Mouse (Mus musculus): ENCODE results near the gene Fhod1. TPM values are rescaled to one million over a fixed set of nuclear protein-coding genes. Genes with fewer than 3 reads are reported as not detected.

Fhod1 gene
- polyA plus RNA-seq, 1 experiment: not detected

DNA sequence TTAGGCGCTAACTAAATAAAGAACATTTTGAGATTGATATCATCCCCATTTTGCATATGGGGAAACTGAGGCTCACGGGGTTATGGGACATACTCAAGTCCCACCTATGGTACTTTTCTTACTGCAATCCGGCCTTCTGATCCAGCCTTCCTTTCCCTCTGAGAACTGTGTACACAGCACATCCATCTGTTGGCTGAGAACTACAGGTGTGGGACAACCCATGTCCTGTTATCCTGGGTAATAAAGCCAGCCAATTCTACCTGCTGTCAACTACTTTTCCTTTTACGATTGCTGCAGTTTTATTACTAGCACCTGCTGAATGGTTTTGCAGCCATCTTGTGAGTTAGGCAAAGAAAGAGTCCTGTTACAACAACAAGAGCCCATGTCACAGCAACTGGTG lies 6.8 kb upstream of the Fhod1 start:
- TF ChIP-seq POLR2A (IDR thresholded peaks at IDR 0.05; ENCODE audit: insufficient read depth, low read depth, low read length) (no peak), CTCF (IDR thresholded peaks at IDR 0.05; ENCODE audit: insufficient read depth, low read depth, low read length) (no peak)

DNA sequence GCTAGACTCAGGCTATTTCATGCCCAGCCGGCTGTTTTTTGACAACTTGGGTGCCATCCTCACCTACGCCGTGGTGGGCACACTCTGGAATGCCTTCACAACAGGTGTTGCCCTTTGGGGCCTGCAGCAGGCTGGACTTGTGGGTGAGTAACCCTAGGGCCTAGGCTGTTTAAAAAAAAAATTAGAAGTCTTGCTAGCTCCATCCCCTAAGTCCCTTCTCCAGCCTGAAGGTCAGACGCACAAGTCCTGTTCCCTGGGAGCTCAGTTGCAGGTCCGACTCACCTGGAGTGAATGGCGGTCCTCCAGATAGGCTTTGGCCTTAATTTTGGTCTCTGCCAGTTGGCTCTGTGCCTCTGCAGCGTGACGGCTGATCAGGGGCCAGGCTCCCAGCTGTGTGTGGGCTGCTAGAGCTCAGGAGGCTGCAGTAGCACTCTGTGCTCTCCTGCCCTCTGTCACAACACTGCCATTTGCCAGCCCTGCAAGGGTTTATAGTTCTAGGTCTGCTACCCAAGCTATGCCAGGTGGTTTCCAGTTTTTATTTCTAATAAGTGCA lies 5.9 kb upstream of the Fhod1 start:
- no peak for TF ChIP-seq CTCF (IDR thresholded peaks at IDR 0.05; ENCODE audit: insufficient read depth, low read depth, low read length)
- no peak for TF ChIP-seq POLR2A (IDR thresholded peaks at IDR 0.05; ENCODE audit: insufficient read depth, low read depth, low read length)
- no peak overlapping the region for H3K4me3 ChIP-seq (ENCODE audit: insufficient read depth, low read depth, low read length)
- no peak overlapping the region for H3K27ac ChIP-seq (ENCODE audit: insufficient read depth, low read depth, low read length)
- peaks cover 19% of the 10 kb centered on the region for H3K4me1 ChIP-seq (ENCODE audit: control insufficient read depth, insufficient read depth, low read length)
- 66% methylated on average over 8 of the region's 8 CpGs for WGBS

More for the DNA sequence above, 6.8 kb upstream of the Fhod1 start:
- Histone ChIP-seq H3K4me1 (ENCODE audit: control insufficient read depth, insufficient read depth, low read length) (peaks cover 14% of the 10 kb centered on the region), H3K4me3 (ENCODE audit: insufficient read depth, low read depth, low read length) (no peak overlapping the region), H3K27ac (ENCODE audit: insufficient read depth, low read depth, low read length) (no peak overlapping the region)
- 96% methylated on average over 4 of the region's 4 CpGs for WGBS

DNA sequence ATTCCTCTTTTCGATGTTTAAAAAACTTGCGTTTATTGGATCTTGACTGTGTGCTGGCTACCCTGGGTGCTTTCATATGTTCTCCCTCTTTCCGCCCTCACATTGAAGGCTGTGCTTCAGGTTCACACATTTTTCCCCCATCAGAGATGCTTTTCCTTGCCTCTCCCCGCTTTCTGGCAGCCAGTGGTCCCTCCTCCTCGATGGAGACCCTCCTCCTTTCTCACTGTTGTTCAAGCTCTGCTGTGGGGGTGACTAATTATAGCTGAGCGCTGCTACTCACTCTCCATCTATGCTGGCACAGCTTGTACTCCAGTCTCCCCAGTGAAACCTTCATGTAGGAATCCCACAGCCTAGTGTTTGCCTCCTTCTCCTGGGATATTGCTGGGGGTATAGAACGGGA lies 2.4 kb upstream of the Fhod1 start:
- Histone ChIP-seq H3K4me1 (ENCODE audit: control insufficient read depth, insufficient read depth, low read length) (peaks cover 39% of the 10 kb centered on the region), H3K4me3 (ENCODE audit: insufficient read depth, low read depth, low read length) (peak overlapping the region; percentile 21), H3K27ac (ENCODE audit: insufficient read depth, low read depth, low read length) (no peak overlapping the region)
- TF ChIP-seq CTCF (IDR thresholded peaks at IDR 0.05; ENCODE audit: insufficient read depth, low read depth, low read length): no peak
- no peak for TF ChIP-seq POLR2A (IDR thresholded peaks at IDR 0.05; ENCODE audit: insufficient read depth, low read depth, low read length)
- WGBS: 23% methylated on average over 7 of the region's 7 CpGs

DNA sequence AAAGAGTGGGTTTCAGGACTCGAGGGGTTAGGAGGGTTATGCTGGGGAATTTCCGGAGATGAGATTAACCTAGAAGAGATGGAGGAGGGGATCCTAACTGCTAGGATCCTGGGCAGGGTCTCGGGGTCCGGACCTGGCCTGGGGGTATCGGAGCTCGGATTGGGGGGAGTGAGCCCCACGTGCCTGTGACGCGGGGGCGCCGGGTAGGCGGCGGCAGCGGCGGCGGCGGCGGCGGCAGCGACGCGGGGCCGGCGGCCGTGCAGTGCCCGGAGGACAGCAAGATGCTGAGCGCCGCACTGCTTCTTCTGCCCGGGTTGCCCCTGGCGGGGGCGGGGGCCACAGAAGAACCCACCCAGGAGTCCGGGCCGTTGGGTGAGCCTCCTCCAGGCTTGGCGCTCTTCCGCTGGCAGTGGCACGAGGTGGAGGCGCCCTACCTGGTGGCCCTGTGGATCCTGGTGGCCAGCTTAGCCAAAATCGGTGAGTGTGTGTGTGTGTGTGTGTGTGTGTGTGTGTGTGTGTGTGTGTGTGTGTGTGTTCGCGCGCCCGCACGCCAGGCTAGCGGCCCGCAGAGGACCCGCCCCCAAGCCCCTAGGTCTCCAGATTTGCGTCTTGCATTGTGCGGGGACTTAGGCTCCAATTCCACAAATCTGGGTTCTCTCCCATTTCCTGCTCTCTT lies 1.5 kb upstream of the Fhod1 start:
- peak overlapping the region; percentile 81 for H3K4me3 ChIP-seq (ENCODE audit: insufficient read depth, low read depth, low read length)
- H3K4me1 ChIP-seq (ENCODE audit: control insufficient read depth, insufficient read depth, low read length): peaks cover 41% of the 10 kb centered on the region
- 1% methylated on average over 45 of the region's 48 CpGs for WGBS
- TF ChIP-seq CTCF (IDR thresholded peaks at IDR 0.05; ENCODE audit: insufficient read depth, low read depth, low read length) (no peak), POLR2A (IDR thresholded peaks at IDR 0.05; ENCODE audit: insufficient read depth, low read depth, low read length) (no peak)
- H3K27ac ChIP-seq (ENCODE audit: insufficient read depth, low read depth, low read length): no peak overlapping the region

DNA sequence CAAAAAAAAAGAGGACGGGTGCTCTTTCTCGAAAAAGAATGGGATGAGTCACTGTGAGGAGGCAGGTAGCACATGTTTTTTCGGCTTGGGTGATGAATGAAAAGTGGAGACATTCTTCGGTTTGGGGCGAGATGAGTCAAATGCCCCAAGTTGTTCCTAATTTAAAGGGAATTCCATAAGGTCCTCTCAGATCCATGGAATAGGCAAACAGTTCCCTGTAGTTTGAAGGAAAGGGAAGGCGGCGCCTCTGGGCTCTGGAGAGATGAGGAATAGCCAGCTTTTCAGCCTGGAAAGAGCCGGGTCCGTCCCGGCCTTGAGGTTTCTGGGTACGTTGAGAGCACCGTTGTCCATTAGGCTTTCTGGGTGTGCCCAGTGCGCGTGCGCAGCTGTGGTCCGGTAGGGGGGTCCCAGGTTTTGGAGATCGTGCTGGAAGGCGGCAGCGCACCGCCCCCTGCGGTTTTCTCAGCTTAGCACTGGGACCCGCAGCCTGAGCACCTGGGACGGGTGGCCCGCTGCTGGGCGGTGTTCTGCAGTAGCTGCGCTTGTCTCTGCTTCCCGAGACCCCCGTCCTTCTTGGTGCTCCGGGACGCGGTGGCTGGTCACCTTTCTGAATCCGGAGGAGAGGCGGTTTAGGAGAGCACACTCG lies 820 bp upstream of the Fhod1 start, which contains the start of gene Slc9a5:
Gene Slc9a5, plus strand, starts transcription at position 394 of the 646 bp plus-strand sequence.
- WGBS: under 1% methylated on average over 34 of the region's 34 CpGs
- Histone ChIP-seq H3K4me3 (ENCODE audit: insufficient read depth, low read depth, low read length) (peak within 1 kb of the TSS; percentile 81), H3K4me1 (ENCODE audit: control insufficient read depth, insufficient read depth, low read length) (peaks cover 39% of the 10 kb centered on the region), H3K27ac (ENCODE audit: insufficient read depth, low read depth, low read length) (no peak within 1 kb of the TSS)
- TF ChIP-seq POLR2A (IDR thresholded peaks at IDR 0.05; ENCODE audit: insufficient read depth, low read depth, low read length) (no peak), CTCF (IDR thresholded peaks at IDR 0.05; ENCODE audit: insufficient read depth, low read depth, low read length) (no peak)

DNA sequence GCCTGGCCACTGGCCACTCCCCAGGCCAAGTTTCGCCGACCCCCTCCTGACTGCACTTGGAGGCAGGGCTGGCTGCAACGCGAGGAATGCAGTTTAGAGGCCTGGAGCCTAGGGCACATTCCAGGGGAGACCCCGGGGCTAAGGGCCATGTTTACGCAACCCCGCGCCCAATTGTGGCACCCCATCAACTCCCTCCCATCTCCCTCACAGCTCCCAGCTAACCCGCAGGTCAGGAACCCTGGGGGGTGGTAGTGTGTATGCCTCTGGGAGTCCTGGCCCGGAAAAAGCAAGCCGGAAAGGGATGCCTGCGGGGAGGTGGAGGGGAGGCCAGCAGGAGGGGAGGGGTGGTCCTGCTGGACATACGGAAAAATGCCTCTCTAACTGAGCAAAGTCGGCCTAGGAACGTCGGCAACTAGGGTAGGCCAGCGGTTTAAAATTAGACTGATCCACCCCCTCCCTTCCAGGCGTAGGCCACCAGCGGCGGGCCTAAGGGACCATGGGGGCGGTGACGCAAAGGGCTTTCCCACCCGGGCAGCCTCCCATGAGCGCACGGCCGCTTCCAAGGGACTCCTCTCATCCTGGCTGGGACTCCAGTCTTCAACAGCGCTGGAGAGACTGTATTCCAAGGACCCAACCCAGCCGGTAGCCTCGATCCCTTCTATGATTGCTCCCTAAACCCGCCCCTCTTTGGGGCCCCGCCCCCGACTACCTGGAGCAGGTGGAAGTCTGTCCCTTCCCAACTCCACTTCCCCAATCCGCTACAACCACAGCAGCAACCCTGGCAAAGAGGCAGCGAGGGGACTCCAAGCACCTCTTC lies 934 bp downstream of the Fhod1 start:
- TF ChIP-seq CTCF (IDR thresholded peaks at IDR 0.05; ENCODE audit: insufficient read depth, low read depth, low read length): no peak
- no peak for TF ChIP-seq POLR2A (IDR thresholded peaks at IDR 0.05; ENCODE audit: insufficient read depth, low read depth, low read length)
- Histone ChIP-seq H3K27ac (ENCODE audit: insufficient read depth, low read depth, low read length) (no peak overlapping the region), H3K4me3 (ENCODE audit: insufficient read depth, low read depth, low read length) (peak overlapping the region; percentile 81), H3K4me1 (ENCODE audit: control insufficient read depth, insufficient read depth, low read length) (peaks cover 34% of the 10 kb centered on the region)
- 14% methylated on average over 34 of the region's 34 CpGs for WGBS

DNA sequence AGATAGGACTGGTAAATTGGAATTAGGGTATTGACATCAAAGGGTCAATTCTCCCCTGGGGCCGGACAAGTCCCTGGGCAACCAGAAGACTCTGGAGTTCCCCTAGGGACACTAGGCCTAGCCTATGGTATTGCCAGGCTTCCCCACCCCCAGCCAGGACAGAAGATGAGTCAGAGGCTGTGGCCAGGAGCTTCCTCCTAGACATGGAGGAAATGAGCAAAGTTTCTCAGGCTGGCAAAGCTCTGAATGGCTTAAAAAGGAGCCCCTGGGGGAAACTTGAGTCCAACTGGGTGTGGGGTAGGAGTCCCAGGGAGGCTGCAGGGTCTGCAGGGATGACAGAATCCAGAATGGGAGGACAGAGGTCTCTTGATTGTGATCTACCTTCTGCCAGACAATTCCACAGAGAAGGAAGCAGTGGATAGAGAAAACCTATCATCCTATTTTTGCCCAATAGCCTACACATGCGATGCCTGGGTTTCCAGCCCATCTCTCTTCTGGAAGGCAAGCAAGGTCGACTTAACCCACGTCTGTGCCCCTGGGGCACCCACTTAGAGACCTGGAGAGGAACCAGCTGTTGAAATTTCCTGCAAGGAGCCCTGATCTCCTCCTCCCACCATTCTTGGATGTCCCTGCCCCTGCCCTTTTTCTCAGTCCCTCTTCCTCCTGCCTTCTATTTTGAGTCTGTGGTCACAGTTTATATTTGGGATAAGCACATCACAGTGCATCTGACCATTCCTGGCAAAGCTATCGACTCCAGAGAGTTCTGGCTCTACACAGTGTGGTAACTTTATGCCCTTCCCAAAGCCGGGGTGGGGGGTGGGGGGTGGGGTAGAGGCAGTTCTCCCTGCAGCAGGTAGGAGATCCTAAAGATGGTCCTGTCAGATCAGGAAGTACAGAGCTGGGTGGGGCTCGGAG lies 2.4 kb downstream of the Fhod1 start:
- 69% methylated on average over 7 of the region's 7 CpGs for WGBS
- H3K4me1 ChIP-seq (ENCODE audit: control insufficient read depth, insufficient read depth, low read length): peaks cover 32% of the 10 kb centered on the region
- TF ChIP-seq CTCF (IDR thresholded peaks at IDR 0.05; ENCODE audit: insufficient read depth, low read depth, low read length) (no peak), POLR2A (IDR thresholded peaks at IDR 0.05; ENCODE audit: insufficient read depth, low read depth, low read length) (no peak)
- no peak overlapping the region for H3K27ac ChIP-seq (ENCODE audit: insufficient read depth, low read depth, low read length)
- H3K4me3 ChIP-seq (ENCODE audit: insufficient read depth, low read depth, low read length): no peak overlapping the region

Data from olfactory bulb, adult 2 months (tissue).